Mouse (Mus musculus): ENCODE measurements around the gene Mroh2a.
"Not testable (repeated sequence)": the region's sequence is repeated elsewhere in the genome, so short reads cannot be mapped to it uniquely, and the experiment has no call there.

Gene Mroh2a

DNA sequence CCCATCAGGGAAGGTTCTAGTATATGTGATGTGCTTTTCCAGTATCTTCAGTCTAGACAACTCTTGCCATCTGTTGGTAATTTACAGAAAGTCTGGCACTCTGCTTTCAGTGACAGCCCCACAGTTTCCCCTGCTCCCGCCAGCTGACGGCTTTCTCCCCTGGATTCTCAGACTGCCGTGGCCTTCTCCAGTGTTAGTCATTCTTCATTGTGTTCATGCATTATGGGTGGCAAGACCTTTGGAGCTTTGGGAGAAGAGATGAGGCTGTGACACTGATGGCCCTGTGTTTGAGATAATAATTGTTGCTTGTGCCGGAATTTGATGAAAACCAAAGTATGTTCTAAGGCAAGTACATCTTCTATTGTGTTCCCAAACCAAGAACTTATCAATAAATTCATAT is 8.2 kb upstream of the Mroh2a start:
- no peak for DNase-seq (ENCODE audit: low spot score)

DNA sequence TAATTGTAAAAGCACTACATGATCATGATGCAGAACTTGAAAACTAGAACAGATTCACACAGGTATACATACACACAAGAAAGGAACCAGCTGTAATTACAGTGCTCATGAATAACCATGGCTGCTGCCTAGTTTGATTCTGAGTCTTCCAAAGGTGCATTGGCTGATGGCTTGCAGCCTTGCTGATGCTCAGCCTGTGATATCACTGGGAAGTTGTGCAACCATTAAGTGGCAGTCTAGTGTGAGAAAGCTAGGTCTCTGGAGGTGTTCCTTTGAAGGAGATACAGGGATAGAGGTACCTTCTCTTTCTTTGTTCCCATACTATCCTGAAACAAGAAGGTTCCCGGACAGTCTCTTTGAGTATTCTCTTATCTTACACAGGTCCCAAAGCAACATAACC is 7.7 kb upstream of the Mroh2a start:
- DNase-seq (ENCODE audit: low spot score), result no peak

DNA sequence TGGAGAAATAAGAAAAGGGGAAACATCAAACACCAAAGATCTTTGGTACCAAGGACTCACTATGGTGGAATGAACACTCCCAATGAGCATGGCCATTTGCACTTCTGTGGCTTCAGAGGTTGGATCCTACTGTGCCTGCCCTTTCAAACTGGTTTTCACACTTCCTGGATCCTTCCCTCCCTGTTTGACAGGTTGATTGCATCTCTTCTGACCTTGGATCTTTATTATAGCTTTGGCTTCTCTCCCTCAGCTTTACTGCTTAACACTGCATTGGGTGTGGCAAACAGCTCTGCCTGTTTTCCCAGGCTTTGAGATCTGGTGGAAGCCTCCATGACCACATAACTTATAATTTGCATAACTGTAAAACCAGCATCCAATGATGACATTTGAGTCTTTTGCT is 6.5 kb upstream of the Mroh2a start:
- no peak for DNase-seq (ENCODE audit: low spot score)

DNA sequence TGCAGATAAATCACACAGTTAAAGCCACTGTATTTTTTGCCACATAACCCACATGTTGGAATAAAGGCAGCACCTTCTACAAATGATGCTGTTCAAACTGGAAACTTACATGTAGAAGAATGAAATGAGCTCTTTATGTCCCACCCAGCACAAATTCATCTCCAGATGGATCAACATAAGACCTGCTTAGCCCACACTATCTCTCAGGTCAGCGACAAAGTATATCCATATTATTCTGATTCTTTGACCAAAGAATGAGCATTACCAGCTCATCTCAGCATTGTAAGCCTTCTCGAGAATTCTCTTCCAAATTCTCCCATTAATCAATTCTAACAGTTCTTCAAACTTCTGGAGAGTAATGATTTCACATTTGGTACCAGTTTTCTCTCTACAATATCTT is 4.6 kb upstream of the Mroh2a start:
- no peak for DNase-seq (ENCODE audit: low spot score)

DNA sequence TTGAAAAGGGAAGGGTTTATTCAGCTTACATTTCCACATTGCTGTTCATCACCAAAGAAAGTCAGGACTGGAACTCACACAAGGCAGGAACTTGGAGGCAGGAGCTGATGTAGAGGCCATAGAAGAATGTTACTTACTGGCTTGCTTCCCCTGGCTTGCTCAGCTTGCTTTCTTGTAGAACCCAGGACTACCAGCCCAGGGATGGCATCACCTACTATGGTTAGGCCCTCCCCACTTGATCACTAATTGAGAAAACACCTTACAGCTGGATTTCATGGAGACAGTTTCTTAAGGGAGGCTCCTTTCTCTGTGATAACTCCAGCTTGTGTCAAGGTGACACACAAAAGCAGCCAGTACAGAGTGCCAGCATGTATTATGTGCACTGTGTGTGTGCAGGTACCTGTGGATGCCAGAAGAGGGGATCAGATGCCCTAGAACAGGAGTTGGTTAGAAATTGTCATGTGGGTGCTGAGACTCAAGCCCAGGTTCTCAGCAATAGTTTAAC is 3.7 kb upstream of the Mroh2a start:
- DNase-seq (ENCODE audit: low spot score), result not testable (repeated sequence)

DNA sequence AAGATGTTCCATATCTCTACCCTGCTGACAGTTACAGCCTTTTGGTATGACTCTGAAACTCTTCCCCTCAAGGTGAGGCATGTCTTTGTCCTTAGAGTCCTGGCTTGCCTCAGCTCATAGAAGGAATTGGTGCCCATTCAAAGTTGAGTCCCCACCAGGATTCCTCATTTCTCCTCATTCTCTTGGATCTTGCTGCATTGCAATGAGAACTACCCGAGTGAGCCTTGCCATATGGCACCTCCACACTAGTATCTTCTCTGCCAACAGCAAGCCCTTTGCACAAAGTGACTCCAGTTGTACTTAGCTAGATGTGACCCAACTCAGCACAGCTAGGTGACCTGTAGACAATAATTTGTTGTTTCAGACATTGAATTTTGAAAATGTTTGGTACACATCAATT is 3.2 kb upstream of the Mroh2a start:
- DNase-seq (ENCODE audit: low spot score), result no peak

DNA sequence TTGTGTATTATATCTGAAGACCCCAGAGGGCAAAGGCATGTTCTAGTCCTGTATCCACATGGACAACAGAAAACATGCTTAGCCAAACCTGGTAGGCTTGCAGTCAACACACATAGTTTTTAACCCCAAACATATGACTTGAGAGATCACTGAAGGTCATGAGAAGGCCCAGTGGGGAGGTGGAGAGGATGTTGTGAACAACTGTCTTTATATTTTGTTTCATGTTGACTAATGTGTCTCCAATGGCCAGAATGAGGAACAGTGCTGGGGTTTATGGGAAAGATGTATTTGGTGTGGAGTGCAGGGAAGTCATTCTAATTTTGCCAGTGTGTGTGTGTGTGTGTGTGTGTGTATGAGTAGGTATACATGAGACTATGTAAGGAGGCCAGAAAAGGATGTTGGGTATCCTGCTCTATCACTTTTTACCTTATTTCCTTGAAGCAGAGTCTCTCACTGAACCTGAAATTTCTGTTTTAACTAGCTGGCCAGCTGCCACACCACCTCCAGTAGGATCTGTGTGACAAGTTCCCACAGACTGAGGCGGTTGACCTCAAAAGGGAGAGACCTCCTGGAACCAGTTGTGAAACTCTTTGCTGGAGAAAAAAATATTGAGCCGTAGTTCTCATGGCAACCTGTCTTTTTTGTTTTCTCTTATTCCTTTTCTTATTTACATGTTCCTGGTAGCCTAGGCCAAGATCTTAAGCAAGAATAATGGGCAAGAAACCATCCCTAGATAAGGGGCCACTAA is 2.6 kb upstream of the Mroh2a start:
- DNase-seq (ENCODE audit: low spot score), result no peak

DNA sequence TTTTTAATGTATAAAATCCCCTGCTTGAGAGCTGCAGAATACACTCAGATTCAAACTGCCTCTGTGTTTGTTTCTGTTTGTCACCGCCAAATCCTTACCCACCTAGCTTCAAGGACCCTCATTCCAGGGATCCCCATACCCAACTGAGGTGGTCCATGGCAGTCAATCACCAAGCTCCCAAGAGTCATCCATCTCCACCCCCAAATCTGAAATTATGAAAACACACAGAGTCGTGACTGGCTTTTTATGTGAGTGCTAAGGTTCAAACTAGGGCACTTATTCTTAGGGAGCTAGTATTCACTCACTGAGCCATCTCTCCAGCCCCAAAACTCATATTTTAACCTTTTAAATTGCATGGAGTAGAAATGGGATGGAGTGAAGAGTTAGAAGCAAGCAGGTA is 1.5 kb upstream of the Mroh2a start:
- not testable (repeated sequence) for DNase-seq (ENCODE audit: low spot score)

DNA sequence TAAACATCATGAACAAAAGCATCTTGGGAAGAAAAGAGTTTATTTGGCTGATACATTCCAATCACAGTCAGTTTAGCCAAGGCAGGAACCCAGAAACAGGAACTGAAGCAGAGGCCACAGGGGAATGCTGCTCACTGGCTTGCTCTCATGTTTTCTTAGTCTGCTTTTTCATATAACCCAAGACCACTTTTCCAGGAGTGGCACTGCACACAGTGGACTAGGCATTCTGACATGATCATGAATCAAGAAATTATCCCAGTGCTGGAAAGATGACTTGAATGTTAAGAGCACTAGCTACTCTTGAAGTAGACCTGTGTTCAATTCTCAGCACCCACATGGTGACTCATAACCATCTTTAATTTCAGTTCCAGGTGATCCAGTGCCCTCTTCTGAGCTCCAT is 1.0 kb upstream of the Mroh2a start:
- no peak for DNase-seq (ENCODE audit: low spot score)

DNA sequence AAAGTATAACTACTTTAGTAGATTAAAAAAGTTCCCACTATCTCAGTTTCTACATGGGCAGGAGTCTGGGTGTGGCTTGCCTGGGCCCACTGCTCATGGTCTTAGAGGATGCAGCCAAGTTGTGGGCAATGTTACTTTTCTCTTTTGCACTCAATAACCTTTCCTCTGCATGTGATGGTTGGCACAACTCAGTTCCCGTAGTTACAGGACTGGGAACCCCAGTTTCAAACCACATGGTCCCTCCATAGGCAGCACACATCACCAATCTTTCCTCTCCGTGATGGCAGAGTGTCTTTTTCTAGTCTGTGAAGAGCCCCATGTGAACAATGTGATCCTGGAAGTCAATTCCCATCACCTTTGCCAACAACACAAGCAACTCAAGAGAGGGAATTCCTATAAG is 696 bp downstream of the Mroh2a start:
- no peak for DNase-seq (ENCODE audit: low spot score)

DNA sequence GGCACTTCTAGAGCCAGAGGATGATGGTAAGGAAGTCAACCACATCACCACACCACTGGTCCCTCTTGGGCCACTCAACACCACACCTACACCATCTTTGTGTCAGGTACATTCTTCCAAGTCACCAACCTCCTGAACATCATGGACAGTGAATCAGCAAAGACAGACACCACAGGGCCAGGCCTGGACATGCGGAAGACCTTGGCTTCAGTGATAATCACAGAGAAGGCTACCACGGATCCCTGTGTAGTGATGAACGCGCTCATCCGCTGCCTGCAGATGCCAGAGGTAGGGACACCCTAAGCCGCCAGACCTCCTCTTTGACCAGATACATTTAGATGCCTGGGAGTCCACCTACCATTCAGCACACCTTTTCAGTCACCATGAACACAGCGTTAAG is 1.3 kb downstream of the Mroh2a start:
- DNase-seq (ENCODE audit: low spot score), result no peak

DNA sequence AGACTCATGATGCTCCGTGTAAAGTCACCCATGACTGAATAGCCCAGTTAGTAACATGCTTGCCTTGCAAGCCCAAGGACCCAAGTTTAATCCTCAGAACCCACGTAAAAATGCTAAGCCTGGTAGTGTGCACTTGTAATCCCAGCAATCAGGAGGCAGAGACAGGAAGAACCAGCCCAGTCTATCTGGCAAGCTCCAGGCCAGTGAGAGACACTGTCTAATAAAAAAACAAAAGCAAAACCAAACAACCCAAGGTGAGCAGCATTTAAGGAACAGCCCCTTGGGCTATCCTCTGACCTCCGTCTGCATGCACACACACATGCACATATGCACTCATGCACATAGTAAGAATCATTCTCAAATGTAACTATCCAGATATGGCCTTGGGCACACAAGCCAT is 2.8 kb downstream of the Mroh2a start:
- no peak for DNase-seq (ENCODE audit: low spot score)

DNA sequence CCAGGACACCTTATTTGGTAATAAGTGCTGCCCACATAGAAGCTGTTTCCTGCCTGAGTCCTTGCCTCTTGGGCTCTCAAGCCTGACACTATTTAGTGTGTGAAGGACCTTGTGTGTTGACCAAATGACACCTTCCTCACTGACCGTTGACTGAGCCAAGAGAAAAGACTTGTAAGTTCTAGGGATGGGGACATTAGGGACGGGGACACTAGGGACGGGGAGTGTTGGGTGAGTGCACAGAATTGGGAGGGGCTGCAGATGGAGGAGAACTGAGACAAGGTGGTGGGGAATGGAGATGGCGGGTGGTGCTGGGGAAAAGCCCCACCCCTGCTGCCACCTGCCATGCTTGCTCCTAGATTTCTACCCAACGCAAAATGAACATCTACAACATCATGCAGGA is 3.2 kb downstream of the Mroh2a start:
- no peak for DNase-seq (ENCODE audit: low spot score)

DNA sequence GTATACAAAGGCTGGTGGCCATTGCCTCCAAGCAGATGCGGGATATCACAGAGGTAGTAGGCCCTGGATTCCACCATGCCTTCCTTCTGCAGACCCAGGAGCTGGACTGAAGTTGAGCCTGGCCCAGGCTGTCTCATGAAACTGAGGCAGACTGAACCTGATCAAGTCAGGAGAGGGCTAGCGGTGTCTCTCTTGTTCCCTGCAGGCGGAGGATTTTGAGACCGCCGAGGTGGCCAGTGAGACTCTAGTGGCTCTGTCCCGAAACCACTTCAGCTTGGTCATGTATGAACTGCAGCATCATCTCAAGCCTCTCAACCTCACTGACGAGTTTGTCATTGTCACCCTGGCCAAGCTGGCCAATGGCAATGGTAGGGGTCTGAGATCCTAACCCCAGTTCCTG is 3.6 kb downstream of the Mroh2a start:
- DNase-seq (ENCODE audit: low spot score), result no peak

DNA sequence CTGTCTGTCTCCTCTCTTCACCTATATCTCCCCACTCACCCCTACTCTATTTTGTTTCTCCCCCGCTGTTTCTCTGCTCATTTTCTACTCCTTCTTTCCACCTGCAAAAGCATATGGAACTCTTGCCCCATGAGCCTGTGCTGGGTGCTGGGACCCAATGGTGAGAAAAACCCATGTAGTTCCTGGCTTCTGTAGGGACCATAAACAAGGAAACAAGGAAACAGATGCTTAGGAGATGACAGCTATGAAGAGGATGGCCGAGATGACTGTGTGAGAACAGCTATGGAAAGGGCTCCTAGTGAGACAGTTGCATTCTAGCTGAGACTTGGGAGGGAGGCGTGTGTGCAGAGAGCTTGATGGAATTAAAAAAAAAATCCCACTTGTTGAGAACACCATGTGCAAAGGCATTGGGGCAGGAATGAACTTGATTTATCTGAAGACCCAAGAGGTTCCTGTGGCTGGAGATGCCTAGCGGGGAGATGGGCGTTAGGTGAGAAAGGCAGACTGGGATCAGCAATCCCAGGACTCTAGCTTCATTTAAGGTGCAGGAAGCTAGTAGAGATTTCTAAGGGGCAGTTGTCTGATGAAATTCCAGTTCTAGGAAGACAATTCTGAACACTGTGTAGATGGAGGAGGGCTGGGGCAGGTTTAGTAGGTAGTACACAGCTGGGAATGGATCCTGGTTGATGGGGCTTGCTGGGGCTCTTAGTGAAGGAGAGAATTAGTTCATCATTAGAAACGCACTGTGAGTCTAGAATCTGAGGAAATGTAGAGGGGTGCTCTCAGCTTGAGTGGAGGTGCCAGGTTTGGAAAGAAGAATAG is 4.4 kb downstream of the Mroh2a start:
- DNase-seq (ENCODE audit: low spot score), result no peak

DNA sequence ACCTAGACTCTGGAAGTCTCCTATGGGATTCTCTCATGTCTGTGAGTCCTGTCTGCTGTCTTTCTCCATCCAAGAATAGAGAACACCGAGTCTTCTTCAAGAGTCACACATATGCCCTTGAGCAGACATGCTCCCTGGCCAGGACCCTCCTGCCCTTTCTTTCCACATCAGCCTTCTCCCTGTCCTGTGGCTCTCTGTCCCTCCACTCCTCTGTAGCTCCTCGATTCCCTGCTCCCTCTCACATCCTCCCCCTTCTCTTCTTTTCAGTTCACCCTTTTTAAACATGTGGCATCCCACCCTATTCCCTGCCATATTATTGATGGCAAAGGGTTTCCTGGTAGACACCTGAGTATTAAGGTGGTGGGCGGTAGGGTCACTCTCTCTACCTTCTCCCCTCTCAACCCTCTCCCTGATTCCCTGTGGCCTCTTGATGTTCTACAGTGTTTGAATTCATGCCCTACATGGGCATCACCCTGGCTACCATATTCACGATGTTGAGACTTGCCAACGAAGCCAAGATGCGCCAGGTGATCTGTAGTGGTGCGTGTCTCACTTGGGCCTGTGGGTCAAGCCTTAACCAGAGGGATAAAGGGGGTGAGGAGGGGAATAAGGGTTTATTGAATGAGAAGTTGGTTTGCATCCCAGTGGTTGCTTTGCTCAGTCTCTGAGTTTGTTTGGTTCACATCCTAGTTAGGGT is 5.2 kb downstream of the Mroh2a start:
- DNase-seq (ENCODE audit: low spot score), result no peak

DNA sequence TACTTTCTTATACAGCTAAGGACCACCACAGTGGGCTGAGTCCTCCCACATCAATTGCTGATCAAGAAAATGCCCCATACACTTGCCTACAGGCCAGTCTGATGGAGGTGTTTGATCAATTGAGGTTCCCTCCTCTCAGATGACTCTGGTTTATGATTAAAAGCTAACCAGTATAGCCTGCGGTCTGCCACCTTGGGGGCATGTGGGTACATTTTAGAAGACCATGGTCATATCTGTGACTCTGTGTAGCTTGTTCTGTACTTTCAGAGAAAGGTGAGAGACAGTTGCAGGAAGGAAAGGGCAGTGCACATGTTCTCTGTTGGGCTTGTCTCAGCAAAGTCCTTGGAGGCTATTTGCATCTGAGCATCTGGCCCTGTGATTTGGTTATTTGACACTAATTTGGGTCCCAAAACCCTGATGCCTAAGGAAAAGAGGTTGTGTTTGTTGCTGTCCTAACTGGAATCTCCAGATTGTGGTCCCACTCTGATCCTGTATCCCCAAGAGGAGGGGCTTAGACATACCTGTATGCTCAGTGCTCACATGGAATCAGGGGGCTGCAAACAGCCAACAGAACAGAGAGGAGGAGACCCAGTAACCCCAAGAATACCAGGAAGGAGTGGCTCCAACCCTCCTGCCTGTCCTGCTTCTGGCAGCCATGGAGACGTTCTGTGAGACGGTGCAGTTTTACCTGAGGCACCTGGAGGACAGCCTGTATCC is 6.0 kb downstream of the Mroh2a start:
- no peak for DNase-seq (ENCODE audit: low spot score)

DNA sequence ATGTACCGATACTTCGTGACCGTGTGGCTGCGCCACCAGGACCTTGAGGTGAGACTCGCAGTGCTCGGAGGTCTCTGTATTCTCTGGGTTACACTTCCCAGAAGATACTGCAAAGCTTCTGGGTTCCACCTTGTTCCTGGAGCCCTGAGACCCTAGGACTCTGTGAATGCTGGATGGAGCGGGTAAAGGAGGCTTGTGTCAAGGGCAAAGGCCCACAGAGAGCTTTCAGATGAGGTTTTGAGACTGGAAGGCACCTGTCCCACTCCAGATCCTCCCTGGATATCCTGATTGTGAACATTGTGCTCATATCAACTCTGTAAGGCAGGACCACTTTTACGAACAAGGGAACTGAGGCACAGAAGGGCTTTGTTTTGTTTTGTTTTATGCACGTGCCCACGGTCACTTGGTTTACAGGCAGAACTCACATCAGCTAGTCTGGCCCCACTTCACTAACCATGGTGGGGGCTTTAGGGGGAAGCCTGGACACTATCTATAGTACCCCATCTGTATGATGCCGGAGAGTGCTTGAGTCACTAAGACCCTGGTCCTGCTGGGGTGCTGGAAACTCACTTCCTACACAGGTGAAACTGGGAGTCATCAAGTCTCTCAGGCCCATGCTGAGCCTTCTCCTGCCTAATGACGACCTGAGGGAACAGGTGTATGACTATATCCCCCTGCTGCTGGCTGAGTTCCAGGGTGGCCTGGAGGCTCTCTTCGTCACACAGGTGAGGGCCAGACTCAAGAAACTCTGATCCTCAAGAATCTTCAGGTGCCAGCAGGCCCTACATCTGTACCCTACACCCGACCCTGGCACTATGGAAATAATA is 6.8 kb downstream of the Mroh2a start:
- DNase-seq (ENCODE audit: low spot score), result no peak

DNA sequence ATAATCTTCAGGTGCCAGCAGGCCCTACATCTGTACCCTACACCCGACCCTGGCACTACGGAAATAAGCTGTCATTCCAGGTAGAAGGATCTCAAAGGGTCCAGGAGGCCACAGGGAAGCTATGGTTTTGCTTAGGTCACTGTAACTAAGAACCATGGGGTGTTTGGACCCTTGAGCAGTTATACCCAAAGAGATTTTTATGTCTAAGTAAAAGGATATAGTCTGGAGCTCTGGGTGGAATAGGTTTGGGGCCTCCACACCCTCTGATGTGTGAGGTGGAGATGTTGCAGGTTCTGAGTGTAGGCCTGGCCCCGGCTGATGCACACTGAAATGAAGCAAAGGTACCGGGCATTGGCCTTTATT is 7.4 kb downstream of the Mroh2a start:
- no peak for DNase-seq (ENCODE audit: low spot score)

DNA sequence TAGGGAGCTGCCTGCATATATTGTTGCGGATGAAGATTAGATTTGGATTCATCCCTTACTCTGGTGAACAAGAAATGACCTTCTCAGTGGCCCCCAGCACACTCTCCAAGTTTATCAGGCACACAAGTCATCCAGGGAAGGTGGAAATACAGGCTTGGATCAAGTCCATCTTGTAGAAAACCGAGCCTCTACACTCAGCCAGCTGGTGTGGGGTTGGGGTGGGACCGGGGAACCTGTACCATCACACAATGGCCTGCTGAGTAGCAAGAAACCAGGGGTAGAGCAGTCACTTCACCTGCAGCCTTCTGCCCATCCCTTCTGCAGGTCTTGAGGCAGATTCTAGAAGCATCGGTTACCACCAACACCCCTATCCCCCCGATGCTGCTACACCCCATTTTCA is 7.9 kb downstream of the Mroh2a start:
- DNase-seq (ENCODE audit: low spot score), result no peak
